14 mouse cellular contexts compared by ENCODE assay signal in genomic region chr2:26534161-26534560, GRCm38 (mm10). TPM values are rescaled to one million over a fixed set of nuclear protein-coding genes. Genes with fewer than 3 reads are reported as not detected.
A peak's percentile ranks its signal among the peaks of the same experiment; 100 is the strongest.
DNase-seq lines count a peak whose midpoint lies in the region; ATAC-seq and TF ChIP-seq lines count a peak whose summit lies in the region.
"Had no signal": no experiment of that assay in that cellular context is flagged by ENCODE, and none has a peak within 500 bp of the region (broad histone marks: within the 10 kb centered on the region; RNA-seq: fewer than 3 reads in every experiment).

No protein-coding gene starts in this region.

- WGBS in liver, postnatal 0 days (ENCODE audit: insufficient replicate concordance) = 45% methylated on average over 3 of the region's 3 CpGs
- 43% methylated on average over 3 of the region's 3 CpGs for WGBS in liver, embryonic 12.5 days (ENCODE audit: insufficient replicate concordance)
- WGBS in hindbrain, embryonic 10.5 days = 57% methylated on average over 3 of the region's 3 CpGs
- 55% methylated on average over 3 of the region's 3 CpGs for WGBS in midbrain, embryonic 15.5 days

- no peak for TF ChIP-seq CTCF in gastrocnemius, adult 2 months (IDR thresholded peaks at IDR 0.05)
- TF ChIP-seq CTCF in liver, postnatal 0 days (IDR thresholded peaks at IDR 0.05; ENCODE audit: low read depth) = no peak

- DNase-seq in gastrocnemius, adult 2 months = no peak
- no peak for DNase-seq in gastrocnemius, postnatal 36 days
- DNase-seq in liver, postnatal 0 days = no peak
- DNase-seq in hindbrain, embryonic 10.5 days (ENCODE audit: low spot score) = no peak
- DNase-seq in Muller cell, postnatal 12 days (ENCODE audit: inconsistent ontology term) = no peak
- DNase-seq: cerebellum, adult 8-10 months; right cerebral cortex, adult 18-20 months had no signal

- peak overlapping the region; percentile 23; the same call in 1 of the 2 replicates for H3K9ac ChIP-seq in liver, postnatal 0 days (replicated peaks)
- H3K9ac ChIP-seq in liver, embryonic 12.5 days = no peak overlapping the region
- no peak overlapping the region for H3K9ac ChIP-seq in midbrain, embryonic 15.5 days
- H3K9ac ChIP-seq: embryonic facial prominence, embryonic 15.5 days had no signal

- H3K4me3 ChIP-seq in gastrocnemius, adult 2 months = no peak overlapping the region
- no peak overlapping the region for H3K4me3 ChIP-seq in liver, postnatal 0 days (ENCODE audit: low read depth, low read length)
- H3K4me3 ChIP-seq in liver, embryonic 12.5 days = no peak overlapping the region
- no peak overlapping the region; the same call in 1 of the 2 replicates for H3K4me3 ChIP-seq in hindbrain, embryonic 10.5 days
- H3K4me3 ChIP-seq in midbrain, embryonic 15.5 days = no peak overlapping the region
- H3K4me3 ChIP-seq: embryonic facial prominence, embryonic 15.5 days had no signal

- ATAC-seq in liver, postnatal 0 days = no peak
- no peak for ATAC-seq in liver, embryonic 12.5 days
- no peak for ATAC-seq in midbrain, embryonic 15.5 days (replicated peaks)
- ATAC-seq in cerebellum, adult (ENCODE audit: insufficient number of reproducible peaks, low FRiP score, low TSS enrichment) = no peak

- H3K9me3 ChIP-seq in liver, postnatal 0 days (ENCODE audit: low read length) = no peaks in the 10 kb centered on the region
- H3K9me3 ChIP-seq in liver, embryonic 12.5 days (replicated peaks) = no peaks in the 10 kb centered on the region; the same call in 1 of the 2 replicates
- no peaks in the 10 kb centered on the region for H3K9me3 ChIP-seq in hindbrain, embryonic 10.5 days
- no peaks in the 10 kb centered on the region for H3K9me3 ChIP-seq in midbrain, embryonic 15.5 days
- H3K9me3 ChIP-seq: embryonic facial prominence, embryonic 15.5 days had no signal

- H3K4me1 ChIP-seq in liver, postnatal 0 days (ENCODE audit: insufficient read depth) = peaks cover 22% of the 10 kb centered on the region
- no peaks in the 10 kb centered on the region for H3K4me1 ChIP-seq in liver, embryonic 12.5 days
- H3K4me1 ChIP-seq in hindbrain, embryonic 10.5 days (replicated peaks) = peaks cover 74% of the 10 kb centered on the region
- H3K4me1 ChIP-seq in midbrain, embryonic 15.5 days = peaks cover 8% of the 10 kb centered on the region; the same call in 1 of the 2 replicates

- H3K27ac ChIP-seq in gastrocnemius, adult 2 months = peak overlapping the region; percentile 38
- H3K27ac ChIP-seq in liver, postnatal 0 days (ENCODE audit: low read depth) = 0 out of 2 replicates have a peak overlapping the region, but pooled peaks have one; percentile 12
- H3K27ac ChIP-seq in liver, embryonic 12.5 days = no peak overlapping the region
- peak overlapping the region; percentile 91 for H3K27ac ChIP-seq in hindbrain, embryonic 10.5 days
- peak overlapping the region; percentile 73 for H3K27ac ChIP-seq in midbrain, embryonic 15.5 days
- H3K27ac ChIP-seq: embryonic facial prominence, embryonic 15.5 days had no signal

- TF ChIP-seq EP300 in liver, postnatal 0 days (IDR thresholded peaks at IDR 0.05; ENCODE audit: low read depth) = no peak

- intact Hi-C loops in gastrocnemius, adult 2 months (cut with DNase I) = no loop called here
- intact Hi-C loops in gastrocnemius, postnatal 36 days (cut with DNase I) = no loop called here

- H3K36me3 ChIP-seq in liver, postnatal 0 days (replicated peaks; ENCODE audit: insufficient read depth, low read length) = no peaks in the 10 kb centered on the region
- no peaks in the 10 kb centered on the region for H3K36me3 ChIP-seq in liver, embryonic 12.5 days
- H3K36me3 ChIP-seq in hindbrain, embryonic 10.5 days = no peaks in the 10 kb centered on the region
- H3K36me3 ChIP-seq in midbrain, embryonic 15.5 days (replicated peaks) = no peaks in the 10 kb centered on the region
- H3K36me3 ChIP-seq: embryonic facial prominence, embryonic 15.5 days; G1E had no signal

- H3K27me3 ChIP-seq in liver, postnatal 0 days (ENCODE audit: insufficient read depth, low read length) = no peaks in the 10 kb centered on the region
- H3K27me3 ChIP-seq in liver, embryonic 12.5 days (replicated peaks) = no peaks in the 10 kb centered on the region; the same call in 1 of the 2 replicates
- H3K27me3 ChIP-seq in hindbrain, embryonic 10.5 days (ENCODE audit: insufficient read depth, poor library complexity, severe bottlenecking) = 0 out of 2 replicates have a peak, but pooled peaks cover 4% of the 10 kb centered on the region
- no peaks in the 10 kb centered on the region for H3K27me3 ChIP-seq in midbrain, embryonic 15.5 days (replicated peaks)
- H3K27me3 ChIP-seq: embryonic facial prominence, embryonic 15.5 days had no signal

- no peak overlapping the region for H3K4me2 ChIP-seq in liver, postnatal 0 days (ENCODE audit: low read depth, low read length)
- no peak overlapping the region for H3K4me2 ChIP-seq in liver, embryonic 12.5 days
- H3K4me2 ChIP-seq in midbrain, embryonic 15.5 days = no peak overlapping the region
- H3K4me2 ChIP-seq: embryonic facial prominence, embryonic 15.5 days had no signal

RNA-seq across cellular contexts. Expression of gene Notch1, which starts 17.7 kb away (rescaled TPM):
- total RNA-seq in gastrocnemius, adult 2 months (2021) = 10 to 100 TPM in 1 of 2 experiments, 1 to 10 TPM in 1; 6.9 to 11.9 TPM
- total RNA-seq in gastrocnemius, postnatal 36 days (2021) = 1 to 10 TPM; 7.7 to 8.0 TPM
- polyA plus RNA-seq in liver, postnatal 0 days (2015; fragmentation: Nextera tagmentation; extraction: Ambion mirVana) = 2.0 and 2.1 TPM in 2 replicates
- polyA plus RNA-seq in liver, embryonic 12.5 days (2016; fragmentation: Nextera tagmentation; extraction: Ambion mirVana) = 4.1 and 4.4 TPM in 2 replicates
- polyA plus RNA-seq in hindbrain, embryonic 10.5 days (2016; fragmentation: Nextera tagmentation; extraction: Ambion mirVana) = 39.1 and 46.4 TPM in 2 replicates
- polyA plus RNA-seq in midbrain, embryonic 15.5 days (2015; fragmentation: Nextera tagmentation; extraction: Ambion mirVana) = 15.6 and 17.6 TPM in 2 replicates

RNA-seq across cellular contexts. Expression of gene Egfl7, which starts 45.7 kb away (rescaled TPM):
- total RNA-seq in gastrocnemius, adult 2 months (2021) = 10 to 100 TPM; 34.4 to 53.7 TPM
- total RNA-seq in gastrocnemius, postnatal 36 days (2021) = 10 to 100 TPM; 50.0 to 62.2 TPM
- polyA plus RNA-seq in liver, postnatal 0 days (2015; fragmentation: Nextera tagmentation; extraction: Ambion mirVana) = 49.6 and 53.0 TPM in 2 replicates
- polyA plus RNA-seq in liver, embryonic 12.5 days (2016; fragmentation: Nextera tagmentation; extraction: Ambion mirVana) = 106 and 120 TPM in 2 replicates
- polyA plus RNA-seq in hindbrain, embryonic 10.5 days (2016; fragmentation: Nextera tagmentation; extraction: Ambion mirVana) = 78.3 and 101 TPM in 2 replicates
- polyA plus RNA-seq in midbrain, embryonic 15.5 days (2015; fragmentation: Nextera tagmentation; extraction: Ambion mirVana) = 71.8 and 75.7 TPM in 2 replicates

RNA-seq across cellular contexts. Expression of gene Gm20532, which starts 52.3 kb away (rescaled TPM):
- not detected for total RNA-seq in gastrocnemius, adult 2 months (2021)
- total RNA-seq in gastrocnemius, postnatal 36 days (2021) = not detected
- polyA plus RNA-seq in liver, postnatal 0 days (2015; fragmentation: Nextera tagmentation; extraction: Ambion mirVana) = not detected in 2 replicates
- not detected in 2 replicates for polyA plus RNA-seq in liver, embryonic 12.5 days (2016; fragmentation: Nextera tagmentation; extraction: Ambion mirVana)
- polyA plus RNA-seq in hindbrain, embryonic 10.5 days (2016; fragmentation: Nextera tagmentation; extraction: Ambion mirVana) = not detected in 2 replicates
- not detected in 2 replicates for polyA plus RNA-seq in midbrain, embryonic 15.5 days (2015; fragmentation: Nextera tagmentation; extraction: Ambion mirVana)
- total RNA-seq: G1E; layer of hippocampus, postnatal 14 days had no signal
- polyA plus RNA-seq: embryonic facial prominence, embryonic 15.5 days; G1E; limb, embryonic 14.5 days had no signal
